Mouse (Mus musculus): ENCODE measurements at regions not wholly inside any gene's neighbourhood (a gene's known extent, or its start where the extent isn't known, plus 50 kb on each side); places are given as distances from the start of the nearest gene placed in this dataset.

DNA sequence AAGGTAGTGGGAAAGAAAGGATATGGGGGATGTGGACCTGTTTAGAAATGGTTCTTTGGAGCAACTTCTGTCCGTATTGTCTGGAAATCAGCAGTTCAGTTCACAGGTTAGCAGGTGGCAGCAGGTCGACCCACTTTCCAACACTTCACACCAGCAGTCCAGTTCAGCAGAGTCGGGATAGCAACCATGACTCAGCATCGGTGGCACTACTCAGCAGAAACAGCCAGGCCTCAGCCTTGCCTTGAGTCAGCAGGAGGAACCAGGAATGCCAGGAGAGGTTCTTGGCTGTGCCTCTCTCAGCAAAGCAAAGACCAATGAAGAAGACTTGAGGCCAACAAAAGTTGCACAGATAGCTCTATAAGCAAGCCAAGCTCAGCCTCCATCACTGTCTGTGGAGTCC, 66.8 kb upstream of the Arhgap5 start:
- no peak for ATAC-seq (ENCODE audit: insufficient number of reproducible peaks, low FRiP score, low TSS enrichment, low read depth)
- no peaks in the 10 kb centered on the region for H3K9me3 ChIP-seq (replicated peaks)
- no peaks in the 10 kb centered on the region for H3K36me3 ChIP-seq
- no peaks in the 10 kb centered on the region for H3K4me1 ChIP-seq
- WGBS, result 94% methylated on average over 4 of the region's 4 CpGs
- no peak overlapping the region for H3K4me2 ChIP-seq (replicated peaks)
- no peaks in the 10 kb centered on the region for H3K27me3 ChIP-seq
- no peak overlapping the region for H3K9ac ChIP-seq
- H3K4me3 ChIP-seq (replicated peaks), result no peak overlapping the region
- H3K27ac ChIP-seq (replicated peaks), result no peak overlapping the region

- no peak overlapping the region for H3K27ac ChIP-seq (replicated peaks)
- H3K27me3 ChIP-seq, result no peaks in the 10 kb centered on the region
- WGBS, result 77% methylated on average over 1 of the region's 1 CpGs
- H3K4me3 ChIP-seq (replicated peaks), result no peak overlapping the region
- H3K9ac ChIP-seq, result no peak overlapping the region
- ATAC-seq (ENCODE audit: insufficient number of reproducible peaks, low FRiP score, low TSS enrichment, low read depth), result no peak
- no peaks in the 10 kb centered on the region for H3K36me3 ChIP-seq
- H3K9me3 ChIP-seq (replicated peaks), result no peaks in the 10 kb centered on the region
- H3K4me2 ChIP-seq (replicated peaks), result no peak overlapping the region
- H3K4me1 ChIP-seq, result no peaks in the 10 kb centered on the region
Observed at GRCm38 (mm10) chr12:52439241-52439640, 64.5 kb upstream of the Arhgap5 start.

- Histone ChIP-seq H3K36me3 (no peaks in the 10 kb centered on the region), H3K27ac (replicated peaks) (no peak overlapping the region), H3K9ac (no peak overlapping the region), H3K4me3 (replicated peaks) (no peak overlapping the region), H3K27me3 (no peaks in the 10 kb centered on the region), H3K4me2 (replicated peaks) (no peak overlapping the region), H3K4me1 (no peaks in the 10 kb centered on the region), H3K9me3 (replicated peaks) (no peaks in the 10 kb centered on the region)
- 58% methylated on average over 7 of the region's 7 CpGs for WGBS
- no peak for ATAC-seq (ENCODE audit: insufficient number of reproducible peaks, low FRiP score, low TSS enrichment, low read depth)
Observed at GRCm38 (mm10) chr12:52440868-52441365, 62.9 kb upstream of the Arhgap5 start.

DNA sequence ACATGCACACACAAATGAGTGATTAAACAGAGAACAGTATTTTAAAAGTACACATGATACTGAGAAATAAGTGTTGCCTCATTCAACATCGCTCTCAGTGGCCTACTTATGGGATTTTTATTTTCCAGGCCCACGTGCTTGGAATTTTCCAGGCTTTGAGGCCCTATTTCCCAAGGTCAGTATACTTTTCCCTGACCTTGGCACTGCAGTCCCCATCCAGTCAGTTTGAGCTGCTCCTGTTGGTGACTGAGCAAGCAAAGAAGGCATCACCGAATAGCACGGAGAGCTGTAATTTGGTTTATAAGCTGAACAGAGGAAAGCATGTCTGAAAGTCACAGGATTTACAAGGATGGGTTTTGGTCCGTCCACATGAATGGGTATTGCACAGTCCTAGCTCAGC, 61.4 kb upstream of the Arhgap5 start:
- WGBS, result 91% methylated on average over 5 of the region's 5 CpGs
- no peak for ATAC-seq (ENCODE audit: insufficient number of reproducible peaks, low FRiP score, low TSS enrichment, low read depth)
- H3K9me3 ChIP-seq (replicated peaks), result no peaks in the 10 kb centered on the region
- H3K9ac ChIP-seq, result no peak overlapping the region
- H3K4me3 ChIP-seq (replicated peaks), result no peak overlapping the region
- H3K27ac ChIP-seq (replicated peaks), result no peak overlapping the region
- H3K4me2 ChIP-seq (replicated peaks), result no peak overlapping the region
- no peaks in the 10 kb centered on the region for H3K4me1 ChIP-seq
- H3K36me3 ChIP-seq, result no peaks in the 10 kb centered on the region
- H3K27me3 ChIP-seq, result no peaks in the 10 kb centered on the region

- H3K36me3 ChIP-seq, result no peaks in the 10 kb centered on the region
- no peaks in the 10 kb centered on the region for H3K9me3 ChIP-seq (replicated peaks)
- H3K4me1 ChIP-seq, result no peaks in the 10 kb centered on the region
- H3K9ac ChIP-seq, result no peak overlapping the region
- no peaks in the 10 kb centered on the region for H3K27me3 ChIP-seq
- WGBS, result 45% methylated on average over 2 of the region's 2 CpGs
- ATAC-seq (ENCODE audit: insufficient number of reproducible peaks, low FRiP score, low TSS enrichment, low read depth), result no peak
- no peak overlapping the region for H3K4me3 ChIP-seq (replicated peaks)
- no peak overlapping the region for H3K27ac ChIP-seq (replicated peaks)
- H3K4me2 ChIP-seq (replicated peaks), result no peak overlapping the region
Observed at GRCm38 (mm10) chr12:52445731-52446130, 58.0 kb upstream of the Arhgap5 start.

GRCm38 (mm10) chr12:52446501-52446900, 57.3 kb upstream of the Arhgap5 start:
- no peaks in the 10 kb centered on the region for H3K27me3 ChIP-seq
- no peaks in the 10 kb centered on the region for H3K36me3 ChIP-seq
- H3K4me2 ChIP-seq (replicated peaks), result no peak overlapping the region
- 81% methylated on average over 7 of the region's 7 CpGs for WGBS
- H3K4me3 ChIP-seq (replicated peaks), result no peak overlapping the region
- no peak overlapping the region for H3K9ac ChIP-seq
- H3K9me3 ChIP-seq (replicated peaks), result no peaks in the 10 kb centered on the region
- no peaks in the 10 kb centered on the region for H3K4me1 ChIP-seq
- H3K27ac ChIP-seq (replicated peaks), result no peak overlapping the region
- no peak for ATAC-seq (ENCODE audit: insufficient number of reproducible peaks, low FRiP score, low TSS enrichment, low read depth)

DNA sequence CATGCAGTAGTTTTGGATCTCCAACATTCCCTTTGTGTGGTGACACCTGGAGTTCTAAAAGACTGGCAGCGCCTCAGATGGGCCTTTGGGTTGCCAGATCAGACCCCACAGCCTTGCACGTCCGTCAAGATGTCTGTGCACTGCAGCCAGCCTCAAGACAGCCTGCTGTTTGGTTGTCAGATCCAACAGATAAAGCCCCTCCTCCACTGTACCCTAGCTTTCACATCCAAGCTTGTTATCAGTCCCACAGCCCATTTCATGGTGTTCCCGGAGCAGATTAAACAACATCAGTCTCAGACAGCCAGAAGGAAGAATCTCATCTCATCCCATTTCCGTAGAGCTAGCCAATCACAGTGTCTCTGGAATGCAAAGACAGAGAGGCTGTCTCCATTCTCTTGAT, 56.3 kb upstream of the Arhgap5 start:
- Histone ChIP-seq H3K36me3 (no peaks in the 10 kb centered on the region), H3K4me3 (replicated peaks) (no peak overlapping the region), H3K27ac (replicated peaks) (no peak overlapping the region), H3K27me3 (no peaks in the 10 kb centered on the region), H3K4me1 (no peaks in the 10 kb centered on the region), H3K4me2 (replicated peaks) (no peak overlapping the region), H3K9me3 (replicated peaks) (no peaks in the 10 kb centered on the region), H3K9ac (no peak overlapping the region)
- ATAC-seq (ENCODE audit: insufficient number of reproducible peaks, low FRiP score, low TSS enrichment, low read depth), result no peak
- 62% methylated on average over 5 of the region's 5 CpGs for WGBS

DNA sequence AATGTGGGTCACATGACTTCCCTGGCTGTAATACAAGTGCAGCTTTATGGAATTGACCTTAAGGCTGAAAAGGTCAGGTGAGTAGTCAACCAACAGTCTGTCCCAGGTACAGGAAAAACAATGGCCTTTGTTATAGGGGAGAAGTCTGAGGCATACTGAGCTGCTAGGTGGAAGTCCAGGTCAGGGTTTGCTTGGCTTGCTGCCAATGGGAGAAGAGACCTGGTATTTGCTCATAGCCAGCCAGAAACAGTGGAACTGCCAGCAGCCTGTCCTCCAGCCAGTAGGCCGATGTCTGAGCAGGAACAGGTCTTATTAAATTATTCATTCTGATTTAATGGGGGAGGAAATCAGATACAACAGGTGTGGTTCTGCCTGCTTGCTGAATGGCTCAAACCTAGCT, 55.6 kb upstream of the Arhgap5 start:
- Histone ChIP-seq H3K9me3 (replicated peaks) (no peaks in the 10 kb centered on the region), H3K4me1 (no peaks in the 10 kb centered on the region), H3K4me3 (replicated peaks) (no peak overlapping the region), H3K27me3 (no peaks in the 10 kb centered on the region), H3K36me3 (no peaks in the 10 kb centered on the region), H3K9ac (no peak overlapping the region), H3K27ac (replicated peaks) (no peak overlapping the region), H3K4me2 (replicated peaks) (no peak overlapping the region)
- ATAC-seq (ENCODE audit: insufficient number of reproducible peaks, low FRiP score, low TSS enrichment, low read depth), result no peak
- WGBS, result 50% methylated on average over 1 of the region's 1 CpGs

GRCm38 (mm10) chr12:52453890-52454289, 49.9 kb upstream of the Arhgap5 start:
- Histone ChIP-seq H3K4me2 (replicated peaks) (no peak overlapping the region), H3K9me3 (replicated peaks) (no peaks in the 10 kb centered on the region), H3K4me1 (no peaks in the 10 kb centered on the region), H3K27me3 (no peaks in the 10 kb centered on the region), H3K4me3 (replicated peaks) (no peak overlapping the region), H3K36me3 (no peaks in the 10 kb centered on the region), H3K9ac (no peak overlapping the region), H3K27ac (replicated peaks) (no peak overlapping the region)
- WGBS, result 93% methylated on average over 5 of the region's 5 CpGs
- ATAC-seq (ENCODE audit: insufficient number of reproducible peaks, low FRiP score, low TSS enrichment, low read depth), result no peak

All from embryonic facial prominence, embryonic 15.5 days (tissue).